Mouse (Mus musculus) adrenal gland, adult 2 months (tissue): Measurements from ENCODE around the gene E330009J07Rik. TPM values are rescaled to one million over a fixed set of nuclear protein-coding genes. Genes with fewer than 3 reads are reported as not detected.
A peak's percentile ranks its signal among the peaks of the same experiment; 100 is the strongest.

Source experiments
- DNase-seq: peaks from one replicate; pipeline ENCODE4 v3.0.0; 2021
- polyA plus RNA-seq: library from polyadenylated mRNA; depleted of rRNA; stranded (reverse); fragments of >200 nt; gene quantifications from 2 replicates; pipeline ENCODE4 v1.2.3, GENCODE M21; 2012
- total RNA-seq, 2 experiments: library from RNA; stranded (reverse); gene quantifications; 2 replicates each; pipeline ENCODE4 v1.2.3; 2021

Gene E330009J07Rik
- total and polyA plus RNA-seq, 3 experiments: 4.7 to 15.4 (median 11.9) TPM

GRCm38 (mm10) chr6:40430251-40430650 is 5.7 kb downstream of the E330009J07Rik start:
- no peak for DNase-seq

GRCm38 (mm10) chr6:40429521-40429931 is 6.4 kb downstream of the E330009J07Rik start:
- no peak for DNase-seq

GRCm38 (mm10) chr6:40428696-40429095 is 7.2 kb downstream of the E330009J07Rik start:
- no peak for DNase-seq

GRCm38 (mm10) chr6:40427441-40427840 is 8.5 kb downstream of the E330009J07Rik start:
- no peak for DNase-seq

- DNase-seq: peak; percentile 30
Observed at GRCm38 (mm10) chr6:40423774-40424173, 12.2 kb downstream of the E330009J07Rik start.

- DNase-seq: no peak
Observed at GRCm38 (mm10) chr6:40423013-40423412, 12.9 kb downstream of the E330009J07Rik start.

- DNase-seq: no peak
Observed at GRCm38 (mm10) chr6:40421099-40421498, 14.8 kb downstream of the E330009J07Rik start.

- DNase-seq: no peak
Observed at GRCm38 (mm10) chr6:40418386-40418785, 17.5 kb downstream of the E330009J07Rik start.

GRCm38 (mm10) chr6:40415799-40416198 is 20.1 kb downstream of the E330009J07Rik start:
- DNase-seq: no peak

GRCm38 (mm10) chr6:40413565-40413964 is 22.4 kb downstream of the E330009J07Rik start:
- DNase-seq: no peak

GRCm38 (mm10) chr6:40413046-40413445 is 22.9 kb downstream of the E330009J07Rik start:
- DNase-seq: no peak

- DNase-seq: no peak
Observed at GRCm38 (mm10) chr6:40411085-40411484, 24.9 kb downstream of the E330009J07Rik start.

- no peak for DNase-seq
Observed at GRCm38 (mm10) chr6:40403640-40404285, 32.2 kb downstream of the E330009J07Rik start.

GRCm38 (mm10) chr6:40402031-40402430 is 33.9 kb downstream of the E330009J07Rik start:
- no peak for DNase-seq

GRCm38 (mm10) chr6:40393213-40393612 is 42.7 kb downstream of the E330009J07Rik start:
- DNase-seq: peak; percentile 69

- no peak for DNase-seq
Observed at GRCm38 (mm10) chr6:40390975-40391374, 45.0 kb downstream of the E330009J07Rik start.

- no peak for DNase-seq
Observed at GRCm38 (mm10) chr6:40388660-40389059, 47.3 kb downstream of the E330009J07Rik start.

- no peak for DNase-seq
Observed at GRCm38 (mm10) chr6:40385682-40386081, 50.3 kb downstream of the E330009J07Rik start.

- no peak for DNase-seq
Observed at GRCm38 (mm10) chr6:40381908-40382307, 54.0 kb downstream of the E330009J07Rik start.

- DNase-seq: no peak
Observed at GRCm38 (mm10) chr6:40380181-40380580, 55.8 kb downstream of the E330009J07Rik start.

GRCm38 (mm10) chr6:40371031-40371430 is 64.9 kb downstream of the E330009J07Rik start:
- DNase-seq: no peak

- no peak for DNase-seq
Observed at GRCm38 (mm10) chr6:40353360-40353759, 82.6 kb downstream of the E330009J07Rik start.
